Mouse (Mus musculus) liver, embryonic 15.5 days (tissue): ENCODE results near the gene Krt8. TPM values are rescaled to one million over a fixed set of nuclear protein-coding genes. Genes with fewer than 3 reads are reported as not detected.

ENCODE experiments used
- ATAC-seq: fragments of 200-750 bp; cut with Nextera tagmentation; 2 replicates; pipeline ENCODE4 v1.8.0; 2017; ENCODE audit warnings: moderate number of reproducible peaks, mild to moderate bottlenecking, moderate library complexity; ENCODE audit not compliant: insufficient read depth
- H3K27ac ChIP-seq: fragments of 300-500 bp; sonication (generic); replicated peaks from 2 replicates; pipeline ENCODE4 v1.5.1; 2015; ENCODE audit warnings: mild to moderate bottlenecking, inconsistent platforms
- H3K27me3 ChIP-seq: fragments of 300-500 bp; sonication (generic); 2 replicates; pipeline ENCODE4 v1.6.1; 2015; ENCODE audit warnings: mild to moderate bottlenecking, inconsistent platforms
- H3K36me3 ChIP-seq: fragments of 300-500 bp; sonication (generic); replicated peaks from 2 replicates; pipeline ENCODE4 v1.6.1; 2015; ENCODE audit warnings: moderate library complexity, mild to moderate bottlenecking, inconsistent platforms
- H3K4me1 ChIP-seq: fragments of 300-500 bp; sonication (generic); replicated peaks from 2 replicates; pipeline ENCODE4 v1.6.1; 2015; ENCODE audit warnings: inconsistent platforms
- H3K4me2 ChIP-seq: fragments of 300-500 bp; sonication (generic); 2 replicates; pipeline ENCODE4 v1.6.1; 2015; ENCODE audit warnings: moderate library complexity, mild to moderate bottlenecking, inconsistent platforms
- H3K4me3 ChIP-seq: fragments of 300-500 bp; sonication (generic); replicated peaks from 2 replicates; pipeline ENCODE4 v1.5.1; 2015; ENCODE audit warnings: mild to moderate bottlenecking, inconsistent platforms
- H3K9ac ChIP-seq: fragments of 300-500 bp; sonication (generic); 2 replicates; pipeline ENCODE4 v1.6.1; 2015; ENCODE audit warnings: moderate library complexity, mild to moderate bottlenecking, inconsistent platforms
- H3K9me3 ChIP-seq: fragments of 300-500 bp; sonication (generic); replicated peaks from 2 replicates; pipeline ENCODE4 v1.6.1; 2016; ENCODE audit warnings: inconsistent platforms
- WGBS: fragments of 180-500 bp; shearing (Covaris S2); methylation state at CpG from one replicate; pipeline ENCODE4 v1.1.7; 2015; ENCODE audit warnings: mixed read lengths; ENCODE audit not compliant: insufficient replicate concordance; 5-methylcytosine and 5-hydroxymethylcytosine counted together
- polyA plus RNA-seq: library from polyadenylated mRNA; unstranded; fragments of >200 nt; fragmentation: Nextera tagmentation; extraction: Ambion mirVana; gene quantifications from 2 replicates; pipeline ENCODE4 v1.2.1, GENCODE M21; 2015

Krt8 gene
- 114 and 118 TPM in 2 replicates for polyA plus RNA-seq

DNA sequence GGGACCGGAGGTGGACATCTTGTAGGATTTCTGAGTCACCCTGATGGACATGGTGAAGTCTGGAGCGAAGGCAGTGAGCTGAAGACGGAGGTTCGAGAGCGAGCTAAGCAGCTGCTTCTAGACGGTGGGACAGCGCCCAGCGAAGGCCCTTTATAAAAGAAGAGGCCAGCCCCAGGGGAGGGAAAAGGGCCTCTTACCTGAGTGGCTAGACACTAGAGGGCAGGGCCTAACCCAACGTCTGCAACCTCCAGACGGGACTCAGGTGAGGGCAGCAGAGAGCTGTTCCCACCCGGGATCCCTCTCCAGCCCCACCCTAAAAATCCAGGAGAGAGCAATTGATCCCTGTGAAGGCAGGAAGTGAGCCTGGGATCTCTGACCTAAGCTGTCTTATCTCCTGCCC lies at the start of gene Krt8:
TSS of gene Krt8 (minus strand) at position 294 of the 400 bp plus-strand sequence.
- peaks cover 30% of the 10 kb centered on the region; the same call in 1 of the 2 replicates for H3K4me1 ChIP-seq
- H3K9me3 ChIP-seq, result no peaks in the 10 kb centered on the region
- H3K36me3 ChIP-seq, result 0 out of 2 replicates have a peak, but pooled peaks cover 3% of the 10 kb centered on the region
- 0 out of 2 replicates have a peak within 1 kb of the TSS, but pooled peaks have one; percentile 8 for H3K9ac ChIP-seq
- peak within 1 kb of the TSS; percentile 52 for H3K4me2 ChIP-seq
- H3K4me3 ChIP-seq, result peak within 1 kb of the TSS; percentile 47
- peaks cover 59% of the 10 kb centered on the region for H3K27me3 ChIP-seq
- WGBS, result 31% methylated on average over 11 of the region's 11 CpGs
- peak; percentile 49 for ATAC-seq
- peak within 1 kb of the TSS; percentile 29 for H3K27ac ChIP-seq

DNA sequence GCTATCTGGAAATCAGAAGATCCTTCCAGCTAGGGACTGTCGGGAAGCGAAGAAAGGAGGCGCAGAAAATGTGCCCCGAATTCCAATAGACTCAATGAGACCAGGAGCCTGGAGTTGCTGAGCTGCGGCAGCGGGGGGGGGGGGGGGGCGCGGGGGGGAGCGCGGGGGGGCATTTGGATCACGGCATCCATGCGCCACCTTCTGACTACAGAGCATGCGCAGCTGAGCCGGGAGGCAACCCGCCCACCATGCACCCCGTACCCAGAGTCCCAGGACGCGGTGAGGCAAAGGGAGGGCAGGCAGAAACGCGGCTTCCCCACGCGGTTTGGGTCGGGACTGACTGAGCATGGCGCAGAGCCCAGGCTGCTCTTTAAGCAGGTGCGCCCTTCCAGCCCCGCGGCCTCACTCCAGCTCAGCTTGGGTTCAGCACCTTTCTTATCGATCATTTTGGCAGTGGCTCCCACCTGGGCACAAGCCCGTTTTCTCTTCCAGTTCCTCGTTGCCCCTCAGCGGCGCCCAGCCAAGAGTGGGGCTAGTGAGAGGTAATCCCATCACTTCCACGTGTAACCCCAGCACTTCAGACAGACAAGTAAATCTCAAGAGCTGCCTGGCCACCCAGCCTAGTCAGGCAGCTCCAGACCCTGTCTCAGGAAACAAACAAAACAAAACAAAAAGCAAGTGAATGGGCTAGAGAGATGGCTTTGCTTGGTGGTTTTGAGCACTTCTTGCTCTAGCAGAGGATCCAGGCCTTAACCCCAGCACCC lies 47.8 kb upstream of the Krt8 start:
- peak overlapping the region; percentile 46 for H3K4me3 ChIP-seq
- H3K4me2 ChIP-seq, result peak overlapping the region; percentile 62
- no peak overlapping the region for H3K27ac ChIP-seq
- 0 out of 2 replicates have a peak overlapping the region, but pooled peaks have one; percentile 25 for H3K9ac ChIP-seq
- H3K27me3 ChIP-seq, result peaks cover 25% of the 10 kb centered on the region
- H3K4me1 ChIP-seq, result no peaks in the 10 kb centered on the region
- H3K9me3 ChIP-seq, result no peaks in the 10 kb centered on the region
- WGBS, result under 1% methylated on average over 33 of the region's 33 CpGs
- ATAC-seq, result peak; percentile 22
- no peaks in the 10 kb centered on the region for H3K36me3 ChIP-seq

DNA sequence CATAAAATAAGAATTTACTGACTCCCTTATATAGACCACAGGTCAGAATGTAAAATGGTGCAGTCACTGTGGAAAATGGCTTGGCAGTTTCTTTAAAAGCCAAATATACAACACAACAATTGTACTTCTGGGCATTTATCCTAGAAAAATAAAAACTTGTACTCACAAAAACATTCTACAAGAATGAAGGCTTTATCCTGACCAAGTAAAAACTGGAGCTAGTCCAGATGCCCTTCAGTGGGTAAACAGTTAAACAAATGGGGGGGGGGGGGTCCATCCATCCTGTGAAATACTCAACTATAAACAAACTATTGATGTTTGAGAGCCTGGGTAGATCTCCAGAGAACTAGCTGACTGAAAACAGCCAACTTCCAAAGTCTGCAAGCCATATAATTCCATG lies 45.6 kb upstream of the Krt8 start:
- no peaks in the 10 kb centered on the region for H3K4me1 ChIP-seq
- H3K4me2 ChIP-seq, result no peak overlapping the region
- peaks cover 25% of the 10 kb centered on the region for H3K27me3 ChIP-seq
- no peak overlapping the region for H3K4me3 ChIP-seq
- H3K27ac ChIP-seq, result no peak overlapping the region
- H3K36me3 ChIP-seq, result no peaks in the 10 kb centered on the region
- H3K9me3 ChIP-seq, result no peaks in the 10 kb centered on the region
- ATAC-seq, result no peak
- H3K9ac ChIP-seq, result no peak overlapping the region

DNA sequence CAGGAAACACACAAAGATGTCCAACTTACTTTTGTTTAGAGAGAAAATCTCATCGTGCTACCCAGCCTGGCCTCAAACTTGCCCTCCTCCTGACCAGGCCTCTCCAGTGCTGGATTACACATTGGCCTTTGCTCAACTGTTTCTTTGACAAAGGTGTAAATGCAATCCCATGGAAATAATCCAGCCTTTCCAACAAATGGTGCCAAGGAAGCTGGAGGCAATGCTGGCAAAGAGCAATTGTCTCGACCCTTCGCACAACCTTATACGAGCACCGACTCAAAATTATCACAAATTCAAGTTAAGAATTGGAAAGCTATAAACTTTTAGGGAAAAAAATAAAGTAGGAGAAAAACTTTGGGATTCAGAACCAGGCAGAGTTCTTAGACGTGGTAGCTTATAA lies 43.7 kb upstream of the Krt8 start:
- H3K4me3 ChIP-seq, result no peak overlapping the region
- ATAC-seq, result no peak
- no peak overlapping the region for H3K9ac ChIP-seq
- H3K27me3 ChIP-seq, result peaks cover 24% of the 10 kb centered on the region
- WGBS, result 75% methylated on average over 6 of the region's 6 CpGs
- no peaks in the 10 kb centered on the region for H3K36me3 ChIP-seq
- no peaks in the 10 kb centered on the region for H3K9me3 ChIP-seq
- H3K4me2 ChIP-seq, result no peak overlapping the region
- H3K27ac ChIP-seq, result no peak overlapping the region
- no peaks in the 10 kb centered on the region for H3K4me1 ChIP-seq

DNA sequence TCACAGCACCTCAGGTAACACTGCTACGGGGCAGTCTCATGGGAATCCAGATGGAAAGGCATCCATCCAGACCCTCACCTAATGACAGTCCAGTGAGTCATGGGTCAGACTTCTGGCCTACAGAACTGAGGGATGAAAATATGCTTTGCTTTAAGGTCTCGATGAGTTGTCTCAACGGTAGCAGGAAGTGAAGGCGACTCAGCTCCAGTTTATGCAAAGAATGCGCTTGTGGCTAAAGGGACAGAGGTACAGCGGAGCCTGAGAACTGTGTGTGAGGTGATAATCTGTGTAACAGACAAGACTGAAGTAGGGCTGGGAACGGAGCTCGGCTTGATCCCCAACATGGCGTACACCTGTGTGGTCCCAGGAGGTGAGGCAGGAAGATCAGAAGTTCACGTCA lies 41.4 kb upstream of the Krt8 start:
- Histone ChIP-seq H3K4me2 (no peak overlapping the region), H3K27me3 (0 out of 2 replicates have a peak, but pooled peaks cover 9% of the 10 kb centered on the region), H3K9me3 (no peaks in the 10 kb centered on the region), H3K4me1 (no peaks in the 10 kb centered on the region), H3K27ac (no peak overlapping the region), H3K4me3 (no peak overlapping the region), H3K9ac (no peak overlapping the region), H3K36me3 (no peaks in the 10 kb centered on the region)
- WGBS, result 59% methylated on average over 10 of the region's 10 CpGs
- ATAC-seq, result no peak

DNA sequence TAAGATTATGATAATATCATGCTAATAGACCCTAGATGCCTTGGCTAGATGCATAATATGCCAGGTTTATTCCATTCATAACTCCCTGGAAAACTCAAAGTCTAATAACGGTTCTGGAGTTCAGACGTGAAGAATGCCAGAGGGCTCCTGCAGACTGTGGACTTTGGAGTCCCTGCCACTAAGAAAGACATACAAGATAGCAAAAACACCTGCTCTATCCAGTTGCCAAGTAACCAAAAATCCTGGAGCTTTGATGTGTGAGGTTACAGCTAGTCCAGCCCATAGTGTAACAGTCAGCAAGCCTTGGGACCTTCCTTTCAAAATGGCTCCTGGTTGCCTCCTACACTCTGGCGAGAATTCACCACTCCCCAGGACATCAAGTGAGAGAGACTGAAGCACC lies 40.5 kb upstream of the Krt8 start:
- Histone ChIP-seq H3K27ac (no peak overlapping the region), H3K36me3 (no peaks in the 10 kb centered on the region), H3K4me2 (no peak overlapping the region), H3K9me3 (no peaks in the 10 kb centered on the region), H3K27me3 (0 out of 2 replicates have a peak, but pooled peaks cover 8% of the 10 kb centered on the region), H3K4me3 (no peak overlapping the region), H3K9ac (no peak overlapping the region), H3K4me1 (no peaks in the 10 kb centered on the region)
- WGBS, result 63% methylated on average over 3 of the region's 3 CpGs
- no peak for ATAC-seq

DNA sequence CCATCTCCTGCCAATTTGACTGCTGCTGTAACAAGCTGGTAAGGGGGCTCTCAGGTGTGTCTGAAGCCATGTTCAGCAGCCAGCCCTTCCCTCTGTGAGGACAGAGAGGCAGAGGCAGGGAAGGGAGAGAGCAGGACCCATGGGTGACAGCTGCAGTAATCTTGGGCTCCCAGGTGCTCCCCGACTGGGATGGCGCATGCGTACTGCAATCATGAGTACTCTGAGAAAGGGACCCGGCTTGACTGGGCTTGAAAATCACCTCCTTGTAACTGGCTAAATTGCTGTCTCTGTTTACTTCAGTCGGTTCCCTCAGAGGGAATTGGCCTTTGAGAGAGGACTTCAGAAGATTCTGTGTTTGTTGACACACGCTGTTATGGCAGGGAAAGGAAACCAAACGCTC lies 37.7 kb upstream of the Krt8 start:
- WGBS, result 26% methylated on average over 7 of the region's 7 CpGs
- H3K4me3 ChIP-seq, result no peak overlapping the region
- H3K9me3 ChIP-seq, result no peaks in the 10 kb centered on the region
- H3K4me1 ChIP-seq, result no peaks in the 10 kb centered on the region
- H3K27me3 ChIP-seq, result 0 out of 2 replicates have a peak, but pooled peaks cover 8% of the 10 kb centered on the region
- ATAC-seq, result no peak
- no peak overlapping the region for H3K27ac ChIP-seq
- no peak overlapping the region for H3K4me2 ChIP-seq
- H3K36me3 ChIP-seq, result no peaks in the 10 kb centered on the region
- no peak overlapping the region for H3K9ac ChIP-seq

DNA sequence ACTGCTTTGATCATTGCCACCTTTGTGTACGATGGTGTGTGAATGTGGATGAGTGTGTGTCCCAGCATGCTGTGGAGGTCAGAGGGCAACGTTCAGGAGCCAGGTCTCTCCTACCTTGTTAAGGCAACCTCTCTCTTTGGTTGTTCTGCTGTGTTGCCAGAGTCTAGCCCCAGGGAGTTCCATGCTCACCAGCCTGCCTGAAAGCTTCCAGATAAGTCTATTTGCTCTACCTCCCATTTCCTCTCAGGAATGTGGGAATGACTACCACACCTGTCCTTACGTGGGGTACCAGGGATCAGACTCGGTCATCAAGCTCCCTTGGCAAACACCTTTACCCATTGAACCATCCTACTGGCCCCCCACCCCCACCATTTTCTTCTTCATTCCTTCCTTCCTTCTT lies 36.0 kb upstream of the Krt8 start:
- 0 out of 2 replicates have a peak, but pooled peaks cover 8% of the 10 kb centered on the region for H3K27me3 ChIP-seq
- 59% methylated on average over 4 of the region's 4 CpGs for WGBS
- H3K9me3 ChIP-seq, result no peaks in the 10 kb centered on the region
- H3K4me3 ChIP-seq, result no peak overlapping the region
- H3K9ac ChIP-seq, result no peak overlapping the region
- no peaks in the 10 kb centered on the region for H3K4me1 ChIP-seq
- H3K36me3 ChIP-seq, result no peaks in the 10 kb centered on the region
- no peak for ATAC-seq
- H3K27ac ChIP-seq, result no peak overlapping the region
- H3K4me2 ChIP-seq, result no peak overlapping the region

DNA sequence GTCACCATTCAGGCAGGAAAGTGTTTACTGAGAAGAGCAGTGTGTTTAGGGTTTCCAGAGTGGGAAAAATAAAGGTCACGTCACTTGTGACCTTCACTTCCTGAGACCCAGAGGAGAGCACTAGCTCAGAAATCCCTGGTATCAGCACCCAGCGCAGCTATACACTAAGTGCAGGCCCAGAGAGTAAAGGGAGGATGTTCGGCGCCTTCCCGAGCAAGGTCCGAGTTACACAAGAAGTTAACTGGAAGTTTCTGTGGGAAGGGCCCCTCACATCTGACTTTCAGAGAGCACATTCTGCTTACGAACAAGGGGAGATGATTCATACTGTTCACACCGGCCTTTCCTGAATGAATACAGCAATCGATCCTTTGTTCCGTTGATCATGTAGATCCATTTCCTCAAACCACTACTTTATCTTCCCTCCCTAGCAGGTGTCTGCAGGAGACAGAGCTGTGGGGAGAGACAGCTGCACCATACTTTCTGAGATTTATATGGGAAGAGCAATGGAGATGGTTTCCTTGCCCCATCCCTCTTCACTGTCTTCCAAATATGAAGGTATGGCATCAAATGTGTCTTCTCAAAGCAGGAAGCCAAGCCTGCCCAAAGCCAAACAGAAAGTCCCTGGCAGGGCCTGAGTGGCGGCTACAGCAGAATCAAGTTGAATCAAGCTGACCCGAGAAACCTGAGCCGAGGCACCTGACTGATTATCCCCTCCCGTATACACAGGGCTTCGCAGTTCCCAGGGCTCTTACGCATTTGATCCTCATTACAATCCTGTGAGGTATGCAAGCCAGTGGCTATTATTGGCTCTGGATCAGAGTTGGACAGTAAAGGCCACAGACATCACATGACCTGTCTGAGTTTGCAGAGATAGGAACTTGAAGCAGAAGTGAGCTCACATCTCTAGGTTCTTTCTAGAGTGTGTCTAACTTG lies 30.1 kb upstream of the Krt8 start:
- Histone ChIP-seq H3K27ac (no peak overlapping the region), H3K36me3 (no peaks in the 10 kb centered on the region; the same call in 1 of the 2 replicates), H3K4me2 (no peak overlapping the region), H3K27me3 (no peaks in the 10 kb centered on the region), H3K4me3 (no peak overlapping the region), H3K4me1 (no peaks in the 10 kb centered on the region; the same call in 1 of the 2 replicates), H3K9ac (no peak overlapping the region), H3K9me3 (no peaks in the 10 kb centered on the region)
- ATAC-seq, result no peak
- 58% methylated on average over 16 of the region's 16 CpGs for WGBS

DNA sequence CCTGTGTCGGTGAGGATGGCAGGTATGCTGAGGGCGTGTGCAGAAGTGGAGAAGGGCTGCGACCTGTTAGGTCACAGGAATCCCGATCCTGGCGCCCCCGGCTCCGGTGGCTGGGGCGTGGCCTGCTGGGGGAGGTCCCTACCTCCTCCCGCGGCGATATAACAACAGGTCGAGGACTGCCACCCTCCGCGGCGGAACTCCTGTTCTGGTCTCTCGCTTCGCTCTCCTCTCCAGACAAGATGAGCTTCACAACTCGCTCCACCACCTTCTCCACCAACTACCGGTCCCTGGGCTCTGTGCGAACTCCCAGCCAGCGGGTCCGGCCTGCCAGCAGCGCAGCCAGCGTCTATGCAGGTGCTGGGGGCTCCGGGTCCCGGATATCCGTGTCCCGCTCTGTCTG lies 23.8 kb upstream of the Krt8 start, which contains the start of gene Krt18:
TSS of gene Krt18 (plus strand) at position 141 of the 400 bp plus-strand sequence.
- Histone ChIP-seq H3K4me1 (peaks cover 13% of the 10 kb centered on the region), H3K27ac (peak within 1 kb of the TSS; percentile 79), H3K27me3 (peaks cover 46% of the 10 kb centered on the region), H3K4me2 (peak within 1 kb of the TSS; percentile 58), H3K9ac (peak within 1 kb of the TSS; percentile 39; the same call in 1 of the 2 replicates), H3K36me3 (no peaks in the 10 kb centered on the region; the same call in 1 of the 2 replicates), H3K4me3 (peak within 1 kb of the TSS; percentile 54), H3K9me3 (no peaks in the 10 kb centered on the region)
- WGBS, result 3% methylated on average over 28 of the region's 28 CpGs
- ATAC-seq, result peak; percentile 29; the same call in 1 of the 2 replicates

DNA sequence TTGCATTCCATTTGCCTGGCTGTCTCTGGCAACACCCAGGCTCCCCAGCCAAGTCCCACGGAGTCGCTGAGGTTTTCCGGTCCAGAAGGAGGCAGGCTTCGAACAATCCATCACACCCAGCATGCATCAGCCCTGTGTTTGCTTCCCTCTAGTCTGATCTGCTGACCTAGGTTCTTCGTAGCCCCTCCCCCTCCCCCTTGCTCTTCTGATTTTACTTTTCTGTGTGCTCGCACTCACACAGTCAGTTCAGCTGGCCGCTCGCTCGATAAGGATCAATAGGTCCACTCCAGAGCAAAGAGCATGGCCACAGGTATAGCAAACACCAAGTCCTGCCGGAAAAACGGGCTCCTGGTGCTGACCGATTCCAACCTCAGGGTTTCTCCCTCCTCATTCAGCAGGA lies 22.1 kb upstream of the Krt8 start:
- peak overlapping the region; percentile 55 for H3K4me2 ChIP-seq
- H3K9me3 ChIP-seq, result no peaks in the 10 kb centered on the region
- no peak overlapping the region for H3K9ac ChIP-seq
- H3K27me3 ChIP-seq, result peaks cover 46% of the 10 kb centered on the region
- 9% methylated on average over 12 of the region's 12 CpGs for WGBS
- no peak overlapping the region for H3K4me3 ChIP-seq
- ATAC-seq, result peak; percentile 63
- peaks cover 19% of the 10 kb centered on the region for H3K4me1 ChIP-seq
- H3K36me3 ChIP-seq, result no peaks in the 10 kb centered on the region; the same call in 1 of the 2 replicates
- H3K27ac ChIP-seq, result peak overlapping the region; percentile 79
